Mouse (Mus musculus) C2C12 (cell line): ENCODE measurements around the gene Prps1. TPM values are rescaled to one million over a fixed set of nuclear protein-coding genes. Genes with fewer than 3 reads are reported as not detected.
A peak's percentile ranks its signal among the peaks of the same experiment; 100 is the strongest.

Source experiments
- H3K27me3 ChIP-seq: one replicate; pipeline ENCODE4 v1.6.1; 2011; ENCODE audit not compliant: control insufficient read depth, insufficient read depth, insufficient read length
- H3K36me3 ChIP-seq: one replicate; pipeline ENCODE4 v1.6.1; 2011; ENCODE audit not compliant: control insufficient read depth, insufficient read depth
- H3K4me3 ChIP-seq: one replicate; pipeline ENCODE4 v1.5.1; 2011; ENCODE audit warnings: mild to moderate bottlenecking, control low read depth; ENCODE audit not compliant: poor library complexity, insufficient read depth, severe bottlenecking
- H3K79me2 ChIP-seq: one replicate; pipeline ENCODE4 v1.6.1; 2011; ENCODE audit not compliant: control insufficient read depth, insufficient read depth
- H3K79me3 ChIP-seq: one replicate; pipeline ENCODE4 v1.6.1; 2011; ENCODE audit warnings: low read depth, control low read depth
- H3ac ChIP-seq: one replicate; pipeline ENCODE3; 2011; ENCODE audit warnings: low read depth; ENCODE audit not compliant: control insufficient read depth, insufficient read length
- CEBPB ChIP-seq: IDR thresholded peaks from one replicate; pipeline ENCODE4 v1.6.1; 2011; ENCODE audit warnings: low read depth, mild to moderate bottlenecking, control low read depth, moderate library complexity
- CTCF ChIP-seq: IDR thresholded peaks from one replicate; pipeline ENCODE4 v1.5.1; 2011; ENCODE audit not compliant: control insufficient read depth, insufficient read depth, insufficient read length
- FOSL1 ChIP-seq: IDR thresholded peaks from one replicate; pipeline ENCODE4 v1.8.0; 2011; ENCODE audit warnings: mild to moderate bottlenecking, low read length; ENCODE audit not compliant: poor library complexity, insufficient read depth, severe bottlenecking
- MAX ChIP-seq: IDR thresholded peaks from one replicate; pipeline ENCODE4 v1.6.1; 2011; ENCODE audit warnings: mild to moderate bottlenecking, control low read depth
- MYOD1 ChIP-seq: IDR thresholded peaks from one replicate; pipeline ENCODE4 v1.6.1; 2011; ENCODE audit warnings: low read depth; ENCODE audit not compliant: control insufficient read depth, insufficient read length
- MYOG ChIP-seq: IDR thresholded peaks from one replicate; pipeline ENCODE4 v1.6.1; 2011; ENCODE audit not compliant: control insufficient read depth, insufficient read length; ENCODE audit errors: extremely low read depth
- USF1 ChIP-seq: IDR thresholded peaks from one replicate; pipeline ENCODE4 v1.6.1; 2011; ENCODE audit warnings: low read depth, mild to moderate bottlenecking, control low read depth, moderate library complexity
- long read RNA-seq, 2 experiments: library from polyadenylated mRNA; unstranded; transcript quantifications; one replicate each; pipeline ENCODE4 v2.0.0; 2019 to 2020
- polyA plus RNA-seq: library from polyadenylated mRNA; unstranded; fragments of >200 nt; fragmentation: generic; extraction: Trizol; gene quantifications from one replicate; pipeline ENCODE4 v1.2.1, GENCODE M21; 2012; ENCODE audit warnings: missing spikeins

The Prps1 gene
- polyA plus RNA-seq = 43.9 TPM
- long read RNA-seq, experiment 1, transcript Prps1-201 (7 exons, 1,965 nt) = major isoform, 26 of 29 reads
- long read RNA-seq, experiment 1, partial matches to known transcripts = 1 of 29 reads
- long read RNA-seq, experiment 1, other reads (novel, unspliced or antisense) = 2 of 29 reads
- long read RNA-seq, experiment 2, transcript Prps1-201 (7 exons, 1,965 nt) = major isoform, 200 of 211 reads
- long read RNA-seq, experiment 2, partial matches to known transcripts = 4 of 211 reads
- long read RNA-seq, experiment 2, other reads (novel, unspliced or antisense) = 7 of 211 reads

- Histone ChIP-seq H3K27me3 (no peaks in the 10 kb centered on the region), H3K79me3 (peaks cover 25% of the 10 kb centered on the region), H3K79me2 (peaks cover 47% of the 10 kb centered on the region), H3K36me3 (no peaks in the 10 kb centered on the region), H3ac (peak within 1 kb of the TSS; percentile 66), H3K4me3 (peak within 1 kb of the TSS; percentile 46)
- no peak for TF ChIP-seq CEBPB
- no peak for TF ChIP-seq USF1
- TF ChIP-seq FOSL1 = no peak
- no peak for TF ChIP-seq CTCF
- no peak for TF ChIP-seq MAX
- TF ChIP-seq MYOD1 = no peak
- TF ChIP-seq MYOG = no peak
These were observed at the start of gene Prps1 for GRCm38 (mm10) chrX:140456279-140456731. Gene Prps1 (plus strand): TSS chrX:140456613.

- Histone ChIP-seq H3K27me3 (no peaks in the 10 kb centered on the region), H3K36me3 (no peaks in the 10 kb centered on the region), H3K79me2 (no peaks in the 10 kb centered on the region), H3K79me3 (no peaks in the 10 kb centered on the region), H3ac (no peak overlapping the region), H3K4me3 (no peak overlapping the region)
- no peak for TF ChIP-seq MYOD1
These were observed 48.8 kb upstream of the Prps1 start for GRCm38 (mm10) chrX:140407593-140407992.

- Histone ChIP-seq H3ac (no peak overlapping the region), H3K36me3 (no peaks in the 10 kb centered on the region), H3K27me3 (no peaks in the 10 kb centered on the region), H3K4me3 (no peak overlapping the region), H3K79me3 (no peaks in the 10 kb centered on the region), H3K79me2 (no peaks in the 10 kb centered on the region)
- no peak for TF ChIP-seq CTCF
- no peak for TF ChIP-seq MAX
- no peak for TF ChIP-seq CEBPB
- no peak for TF ChIP-seq MYOG
- TF ChIP-seq MYOD1 = no peak
- no peak for TF ChIP-seq USF1
- TF ChIP-seq FOSL1 = no peak
These were observed 37.9 kb upstream of the Prps1 start for GRCm38 (mm10) chrX:140418467-140418866.

GRCm38 (mm10) chrX:140427124-140427523, 29.3 kb upstream of the Prps1 start:
- H3ac ChIP-seq = no peak overlapping the region
- no peaks in the 10 kb centered on the region for H3K79me2 ChIP-seq
- no peak overlapping the region for H3K4me3 ChIP-seq
- TF ChIP-seq USF1 (no peak), MAX (no peak), MYOD1 (no peak), CTCF (no peak), MYOG (no peak), CEBPB (no peak), FOSL1 (no peak)
- no peaks in the 10 kb centered on the region for H3K27me3 ChIP-seq
- H3K79me3 ChIP-seq = no peaks in the 10 kb centered on the region
- no peaks in the 10 kb centered on the region for H3K36me3 ChIP-seq

GRCm38 (mm10) chrX:140428252-140428651, 28.2 kb upstream of the Prps1 start:
- TF ChIP-seq FOSL1 (no peak), CTCF (no peak), MYOD1 (no peak), MAX (no peak), CEBPB (no peak), MYOG (no peak), USF1 (no peak)
- Histone ChIP-seq H3K36me3 (no peaks in the 10 kb centered on the region), H3K79me2 (no peaks in the 10 kb centered on the region), H3K79me3 (no peaks in the 10 kb centered on the region), H3ac (no peak overlapping the region), H3K4me3 (no peak overlapping the region), H3K27me3 (no peaks in the 10 kb centered on the region)

GRCm38 (mm10) chrX:140429985-140430384, 26.4 kb upstream of the Prps1 start:
- TF ChIP-seq MAX (no peak), MYOG (no peak), USF1 (no peak), CEBPB (no peak), MYOD1 (no peak), FOSL1 (no peak), CTCF (no peak)
- H3K4me3 ChIP-seq = no peak overlapping the region
- H3K27me3 ChIP-seq = no peaks in the 10 kb centered on the region
- H3K79me2 ChIP-seq = no peaks in the 10 kb centered on the region
- no peaks in the 10 kb centered on the region for H3K79me3 ChIP-seq
- H3K36me3 ChIP-seq = no peaks in the 10 kb centered on the region
- no peak overlapping the region for H3ac ChIP-seq
